ENCODE assay signal across 24 mouse cellular contexts in the genomic region with DNA sequence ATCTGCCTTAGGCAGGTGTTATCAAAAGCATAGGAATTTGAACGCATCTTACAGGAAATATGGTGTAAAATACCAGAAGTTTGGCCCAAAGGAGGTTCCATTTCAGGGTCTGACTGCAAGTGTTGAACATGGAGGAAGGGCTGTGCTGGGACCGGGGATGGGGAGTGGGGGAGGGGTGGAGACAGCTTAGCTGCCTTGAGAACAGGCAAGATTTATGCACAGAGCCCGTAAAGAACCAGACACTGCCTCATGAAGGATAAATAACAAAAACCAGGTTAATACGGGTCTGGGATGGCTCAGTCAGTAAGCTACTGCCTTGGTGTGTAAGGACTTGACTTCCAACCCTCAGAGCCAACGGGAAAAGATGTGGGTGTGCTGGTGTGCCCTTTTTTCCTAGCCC.
"Had no signal": no experiment of that assay in that cellular context is flagged by ENCODE, and none has a peak within 500 bp of the region (broad histone marks: within the 10 kb centered on the region; RNA-seq: fewer than 3 reads in every experiment).

No protein-coding gene starts in this region.

- H3K27ac ChIP-seq: kidney, embryonic 15.5 days; left cerebral cortex, adult 2 months; limb, embryonic 13.5 days; liver, embryonic 12.5 days; liver, embryonic 15.5 days; lung, embryonic 15.5 days; midbrain, embryonic 12.5 days; neural tube, embryonic 13.5 days; stomach, postnatal 0 days had no signal

- ATAC-seq: liver, embryonic 12.5 days; midbrain, embryonic 16.5 days had no signal

- DNase-seq: kidney, adult 18-20 months; kidney, postnatal 10 days; kidney, postnatal 36 days; layer of hippocampus, postnatal 36 days; liver; lung, adult 18-20 months; lung, postnatal 10 days; lung, postnatal 36 days; retina, postnatal 1 day; right cerebral cortex, postnatal 25 days; thymus, adult 2 months; thymus, postnatal 25 days had no signal

- H3K27me3 ChIP-seq: kidney, embryonic 15.5 days; liver, embryonic 12.5 days; liver, embryonic 15.5 days; lung, embryonic 15.5 days; megakaryocyte, embryonic 14.5 days; midbrain, embryonic 12.5 days; neural tube, embryonic 13.5 days had no signal

- H3K9me3 ChIP-seq: kidney, embryonic 15.5 days; liver, embryonic 12.5 days; liver, embryonic 15.5 days; lung, embryonic 15.5 days; midbrain, embryonic 12.5 days; neural tube, embryonic 13.5 days had no signal

- H3K9ac ChIP-seq: kidney, embryonic 15.5 days; limb, embryonic 13.5 days; liver, embryonic 12.5 days; liver, embryonic 15.5 days; lung, embryonic 15.5 days; midbrain, embryonic 12.5 days; neural tube, embryonic 13.5 days had no signal

- H3K4me2 ChIP-seq: kidney, embryonic 15.5 days; limb, embryonic 13.5 days; liver, embryonic 12.5 days; liver, embryonic 15.5 days; lung, embryonic 15.5 days; midbrain, embryonic 12.5 days; neural tube, embryonic 13.5 days had no signal

- H3K4me1 ChIP-seq: liver, embryonic 12.5 days; liver, embryonic 15.5 days; lung, embryonic 15.5 days; megakaryocyte, embryonic 14.5 days; midbrain, embryonic 12.5 days had no signal

- H3K4me3 ChIP-seq: kidney, embryonic 15.5 days; left cerebral cortex, adult 2 months; limb, embryonic 13.5 days; liver, embryonic 12.5 days; liver, embryonic 15.5 days; lung, embryonic 15.5 days; midbrain, embryonic 12.5 days; myocyte; neural tube, embryonic 13.5 days had no signal

- H3K36me3 ChIP-seq: kidney, embryonic 15.5 days; limb, embryonic 13.5 days; liver, embryonic 12.5 days; liver, embryonic 15.5 days; lung, embryonic 15.5 days; midbrain, embryonic 12.5 days; neural tube, embryonic 13.5 days had no signal
